Mouse (Mus musculus): Measurements from ENCODE around the gene Pdzk1ip1. TPM values are rescaled to one million over a fixed set of nuclear protein-coding genes. Genes with fewer than 3 reads are reported as not detected.

Gene Pdzk1ip1
- polyA plus RNA-seq, 1 experiment from 2014 or later = 161 TPM

GRCm38 (mm10) chr4:115096435-115097145 lies 8.1 kb downstream of the Pdzk1ip1 start:
- H3K4me1 ChIP-seq = peaks cover 30% of the 10 kb centered on the region
- peaks cover 39% of the 10 kb centered on the region for H3K27me3 ChIP-seq
- peak overlapping the region; percentile 85 for H3K27ac ChIP-seq
- H3K4me3 ChIP-seq (replicated peaks) = peak overlapping the region; percentile 50
- WGBS = 15% methylated on average over 11 of the region's 11 CpGs
- no peaks in the 10 kb centered on the region for H3K36me3 ChIP-seq
- no peak overlapping the region for H3K9ac ChIP-seq
- peak; percentile 14; the same call in 1 of the 2 replicates for ATAC-seq (replicated peaks; ENCODE audit: low FRiP score)
- H3K4me2 ChIP-seq = peak overlapping the region; percentile 92
- H3K9me3 ChIP-seq (replicated peaks) = no peaks in the 10 kb centered on the region

GRCm38 (mm10) chr4:115097146-115097496 lies 8.6 kb downstream of the Pdzk1ip1 start:
- Histone ChIP-seq H3K27ac (peak overlapping the region; percentile 85), H3K9me3 (replicated peaks) (no peaks in the 10 kb centered on the region), H3K27me3 (peaks cover 39% of the 10 kb centered on the region), H3K36me3 (no peaks in the 10 kb centered on the region), H3K4me1 (peaks cover 32% of the 10 kb centered on the region), H3K4me3 (replicated peaks) (0 out of 2 replicates have a peak overlapping the region, but pooled peaks have one; percentile 50), H3K4me2 (peak overlapping the region; percentile 92), H3K9ac (no peak overlapping the region)
- under 1% methylated on average over 6 of the region's 6 CpGs for WGBS
- ATAC-seq (replicated peaks; ENCODE audit: low FRiP score) = no peak

GRCm38 (mm10) chr4:115101682-115102081 lies 13.2 kb downstream of the Pdzk1ip1 start:
- no peaks in the 10 kb centered on the region for H3K36me3 ChIP-seq
- H3K9ac ChIP-seq = no peak overlapping the region
- H3K4me3 ChIP-seq (replicated peaks) = no peak overlapping the region
- peak; percentile 52 for ATAC-seq (replicated peaks; ENCODE audit: low FRiP score)
- H3K27ac ChIP-seq = no peak overlapping the region
- H3K4me2 ChIP-seq = 0 out of 2 replicates have a peak overlapping the region, but pooled peaks have one; percentile 19
- WGBS = 28% methylated on average over 6 of the region's 6 CpGs
- H3K9me3 ChIP-seq (replicated peaks) = no peaks in the 10 kb centered on the region
- H3K27me3 ChIP-seq = peaks cover 18% of the 10 kb centered on the region
- H3K4me1 ChIP-seq = peaks cover 7% of the 10 kb centered on the region

- WGBS = 43% methylated on average over 4 of the region's 4 CpGs
- no peak overlapping the region for H3K9ac ChIP-seq
- no peak overlapping the region for H3K4me3 ChIP-seq (replicated peaks)
- H3K4me1 ChIP-seq = peaks cover 2% of the 10 kb centered on the region; the same call in 1 of the 2 replicates
- no peaks in the 10 kb centered on the region for H3K9me3 ChIP-seq (replicated peaks)
- H3K27ac ChIP-seq = no peak overlapping the region
- ATAC-seq (replicated peaks; ENCODE audit: low FRiP score) = no peak
- no peak overlapping the region for H3K4me2 ChIP-seq
- no peaks in the 10 kb centered on the region for H3K36me3 ChIP-seq
- peaks cover 11% of the 10 kb centered on the region for H3K27me3 ChIP-seq
Observed at GRCm38 (mm10) chr4:115103510-115103909, 15.0 kb downstream of the Pdzk1ip1 start.

GRCm38 (mm10) chr4:115111167-115111566 lies 22.7 kb downstream of the Pdzk1ip1 start:
- no peaks in the 10 kb centered on the region for H3K9me3 ChIP-seq (replicated peaks)
- H3K4me3 ChIP-seq (replicated peaks) = no peak overlapping the region
- 58% methylated on average over 2 of the region's 2 CpGs for WGBS
- no peaks in the 10 kb centered on the region for H3K36me3 ChIP-seq
- no peak overlapping the region for H3K4me2 ChIP-seq
- no peaks in the 10 kb centered on the region for H3K4me1 ChIP-seq
- no peak overlapping the region for H3K9ac ChIP-seq
- peaks cover 10% of the 10 kb centered on the region for H3K27me3 ChIP-seq
- no peak overlapping the region for H3K27ac ChIP-seq
- ATAC-seq (replicated peaks; ENCODE audit: low FRiP score) = no peak

GRCm38 (mm10) chr4:115113266-115113665 lies 24.8 kb downstream of the Pdzk1ip1 start:
- Histone ChIP-seq H3K4me3 (replicated peaks) (no peak overlapping the region), H3K9ac (no peak overlapping the region)

GRCm38 (mm10) chr4:115119642-115120041 lies 31.1 kb downstream of the Pdzk1ip1 start:
- H3K4me1 ChIP-seq = no peaks in the 10 kb centered on the region
- 83% methylated on average over 3 of the region's 3 CpGs for WGBS
- H3K4me3 ChIP-seq (replicated peaks) = no peak overlapping the region
- H3K27ac ChIP-seq = no peak overlapping the region
- H3K4me2 ChIP-seq = no peak overlapping the region
- no peak for ATAC-seq (replicated peaks; ENCODE audit: low FRiP score)
- H3K9me3 ChIP-seq (replicated peaks) = no peaks in the 10 kb centered on the region
- 0 out of 2 replicates have a peak, but pooled peaks cover 3% of the 10 kb centered on the region for H3K27me3 ChIP-seq
- no peak overlapping the region for H3K9ac ChIP-seq
- H3K36me3 ChIP-seq = no peaks in the 10 kb centered on the region

More at GRCm38 (mm10) chr4:115113266-115113665, 24.8 kb downstream of the Pdzk1ip1 start:
- Histone ChIP-seq H3K27ac (no peak overlapping the region), H3K4me2 (no peak overlapping the region), H3K4me1 (no peaks in the 10 kb centered on the region), H3K9me3 (replicated peaks) (no peaks in the 10 kb centered on the region), H3K27me3 (peaks cover 10% of the 10 kb centered on the region), H3K36me3 (no peaks in the 10 kb centered on the region)
- 23% methylated on average over 5 of the region's 5 CpGs for WGBS
- no peak for ATAC-seq (replicated peaks; ENCODE audit: low FRiP score)

- H3K4me3 ChIP-seq (replicated peaks) = no peak overlapping the region
- H3K27ac ChIP-seq = no peak overlapping the region
- no peaks in the 10 kb centered on the region for H3K9me3 ChIP-seq (replicated peaks)
- no peak overlapping the region for H3K9ac ChIP-seq
- no peak for ATAC-seq (replicated peaks; ENCODE audit: low FRiP score)
- WGBS = 80% methylated on average over 2 of the region's 2 CpGs
- H3K27me3 ChIP-seq = 0 out of 2 replicates have a peak, but pooled peaks cover 3% of the 10 kb centered on the region
- H3K4me1 ChIP-seq = no peaks in the 10 kb centered on the region
- no peak overlapping the region for H3K4me2 ChIP-seq
- no peaks in the 10 kb centered on the region for H3K36me3 ChIP-seq
Observed at GRCm38 (mm10) chr4:115121162-115121561, 32.7 kb downstream of the Pdzk1ip1 start.

- Histone ChIP-seq H3K27ac (no peak overlapping the region), H3K4me1 (no peaks in the 10 kb centered on the region), H3K9ac (no peak overlapping the region), H3K27me3 (0 out of 2 replicates have a peak, but pooled peaks cover 3% of the 10 kb centered on the region), H3K4me3 (replicated peaks) (no peak overlapping the region), H3K36me3 (no peaks in the 10 kb centered on the region), H3K4me2 (no peak overlapping the region), H3K9me3 (replicated peaks) (no peaks in the 10 kb centered on the region)
- no peak for ATAC-seq (replicated peaks; ENCODE audit: low FRiP score)
- 72% methylated on average over 5 of the region's 5 CpGs for WGBS
Observed at GRCm38 (mm10) chr4:115121608-115122007, 33.1 kb downstream of the Pdzk1ip1 start.

GRCm38 (mm10) chr4:115123507-115123906 lies 35.0 kb downstream of the Pdzk1ip1 start:
- no peaks in the 10 kb centered on the region for H3K36me3 ChIP-seq
- no peak overlapping the region for H3K4me3 ChIP-seq (replicated peaks)
- WGBS = 46% methylated on average over 2 of the region's 2 CpGs

GRCm38 (mm10) chr4:115124713-115125112 lies 36.2 kb downstream of the Pdzk1ip1 start:
- Histone ChIP-seq H3K27me3 (no peaks in the 10 kb centered on the region), H3K27ac (no peak overlapping the region), H3K4me3 (replicated peaks) (no peak overlapping the region), H3K9ac (no peak overlapping the region), H3K4me2 (no peak overlapping the region), H3K36me3 (no peaks in the 10 kb centered on the region), H3K4me1 (no peaks in the 10 kb centered on the region), H3K9me3 (replicated peaks) (no peaks in the 10 kb centered on the region)
- ATAC-seq (replicated peaks; ENCODE audit: low FRiP score) = no peak

More at GRCm38 (mm10) chr4:115123507-115123906, 35.0 kb downstream of the Pdzk1ip1 start:
- no peak overlapping the region for H3K9ac ChIP-seq
- 0 out of 2 replicates have a peak, but pooled peaks cover 3% of the 10 kb centered on the region for H3K27me3 ChIP-seq
- ATAC-seq (replicated peaks; ENCODE audit: low FRiP score) = no peak
- H3K27ac ChIP-seq = no peak overlapping the region
- H3K4me1 ChIP-seq = no peaks in the 10 kb centered on the region
- H3K4me2 ChIP-seq = no peak overlapping the region
- no peaks in the 10 kb centered on the region for H3K9me3 ChIP-seq (replicated peaks)

GRCm38 (mm10) chr4:115133085-115133484 lies 44.6 kb downstream of the Pdzk1ip1 start:
- no peak overlapping the region for H3K27ac ChIP-seq
- ATAC-seq (replicated peaks; ENCODE audit: low FRiP score) = no peak

More at GRCm38 (mm10) chr4:115133085-115133484, 44.6 kb downstream of the Pdzk1ip1 start:
- WGBS = 8% methylated on average over 5 of the region's 5 CpGs
- H3K9ac ChIP-seq = no peak overlapping the region
- no peak overlapping the region for H3K4me3 ChIP-seq (replicated peaks)
- peaks cover 40% of the 10 kb centered on the region for H3K27me3 ChIP-seq
- H3K36me3 ChIP-seq = no peaks in the 10 kb centered on the region
- H3K4me2 ChIP-seq = peak overlapping the region; percentile 50; the same call in 1 of the 2 replicates
- H3K9me3 ChIP-seq (replicated peaks) = no peaks in the 10 kb centered on the region
- H3K4me1 ChIP-seq = peaks cover 6% of the 10 kb centered on the region
